Mouse (Mus musculus) cortical plate, adult 2 months (tissue): ENCODE measurements around the gene H1f0. TPM values are rescaled to one million over a fixed set of nuclear protein-coding genes. Genes with fewer than 3 reads are reported as not detected.
"Not testable (repeated sequence)": the region's sequence is repeated elsewhere in the genome, so short reads cannot be mapped to it uniquely, and the experiment has no call there.

Experiments
- H3K27ac ChIP-seq: fragments of 200-500 bp; 2 replicates; pipeline ENCODE4 v1.5.1; 2012; ENCODE audit warnings: low read length, control low read depth, inconsistent platforms; ENCODE audit not compliant: insufficient read depth
- H3K4me1 ChIP-seq: fragments of 200-500 bp; 2 replicates; pipeline ENCODE4 v1.6.1; 2011; ENCODE audit warnings: low read length; ENCODE audit not compliant: control insufficient read depth, insufficient read depth
- H3K4me3 ChIP-seq: fragments of 200-500 bp; 2 replicates; pipeline ENCODE4 v1.5.1; 2011; ENCODE audit warnings: mild to moderate bottlenecking, low read length, control low read depth; ENCODE audit not compliant: insufficient read depth
- CTCF ChIP-seq: fragments of 200-500 bp; IDR thresholded peaks from 2 replicates; pipeline ENCODE4 v1.5.1; 2011; ENCODE audit warnings: mild to moderate bottlenecking, control low read depth, low read length; ENCODE audit not compliant: insufficient read depth; ENCODE audit errors: extremely low read depth
- POLR2A ChIP-seq: fragments of 200-500 bp; IDR thresholded peaks from 2 replicates; pipeline ENCODE4 v1.6.1; 2011; ENCODE audit warnings: mild to moderate bottlenecking, low read length, control low read depth; ENCODE audit not compliant: insufficient read depth; ENCODE audit errors: extremely low read depth
- polyA plus RNA-seq: library from polyadenylated mRNA; depleted of rRNA; stranded (reverse); fragments of >200 nt; gene quantifications from 2 replicates; pipeline ENCODE4 v1.2.3, GENCODE M21; 2012

Gene H1f0
- polyA plus RNA-seq, 1 experiment, result 109 TPM

GRCm38 (mm10) chr15:79030551-79031435 lies 2.5 kb downstream of the H1f0 start:
- Histone ChIP-seq H3K4me3 (peak overlapping the region; percentile 56), H3K4me1 (peaks cover 7% of the 10 kb centered on the region; the same call in 1 of the 2 replicates), H3K27ac (no peak overlapping the region)
- TF ChIP-seq POLR2A, result peak; percentile 66; the same call in 1 of the 2 replicates
- TF ChIP-seq CTCF, result no peak

GRCm38 (mm10) chr15:79031908-79032307 lies 3.7 kb downstream of the H1f0 start:
- not testable (repeated sequence) for H3K4me3 ChIP-seq, H3K4me1 ChIP-seq, H3K27ac ChIP-seq

GRCm38 (mm10) chr15:79037913-79038328 lies 9.7 kb downstream of the H1f0 start:
- Histone ChIP-seq H3K4me1 (0 out of 2 replicates have a peak, but pooled peaks cover 2% of the 10 kb centered on the region), H3K27ac (no peak overlapping the region), H3K4me3 (no peak overlapping the region)
- peak; percentile 67 for TF ChIP-seq CTCF
- TF ChIP-seq POLR2A, result no peak

GRCm38 (mm10) chr15:79038331-79038730 lies 10.1 kb downstream of the H1f0 start:
- H3K4me1 ChIP-seq, result 0 out of 2 replicates have a peak, but pooled peaks cover 2% of the 10 kb centered on the region
- H3K4me3 ChIP-seq, result no peak overlapping the region
- TF ChIP-seq CTCF (no peak), POLR2A (no peak)
- no peak overlapping the region for H3K27ac ChIP-seq

GRCm38 (mm10) chr15:79038853-79039252 lies 10.6 kb downstream of the H1f0 start:
- TF ChIP-seq POLR2A (no peak), CTCF (peak; percentile 63)
- 0 out of 2 replicates have a peak, but pooled peaks cover 2% of the 10 kb centered on the region for H3K4me1 ChIP-seq
- no peak overlapping the region for H3K4me3 ChIP-seq
- H3K27ac ChIP-seq, result no peak overlapping the region

GRCm38 (mm10) chr15:79040501-79041416 lies 12.5 kb downstream of the H1f0 start:
- H3K4me3 ChIP-seq, result peak overlapping the region; percentile 4; the same call in 1 of the 2 replicates
- H3K4me1 ChIP-seq, result 0 out of 2 replicates have a peak, but pooled peaks cover 2% of the 10 kb centered on the region

GRCm38 (mm10) chr15:79041585-79041984 lies 13.3 kb downstream of the H1f0 start, which contains the start of gene Galr3:
Gene Galr3 (plus strand): TSS chr15:79041885.
- H3K27ac ChIP-seq, result no peak within 1 kb of the TSS
- H3K4me1 ChIP-seq, result 0 out of 2 replicates have a peak, but pooled peaks cover 2% of the 10 kb centered on the region
- H3K4me3 ChIP-seq, result peak within 1 kb of the TSS; percentile 54
- no peak for TF ChIP-seq POLR2A
- no peak for TF ChIP-seq CTCF

More at GRCm38 (mm10) chr15:79040501-79041416, 12.5 kb downstream of the H1f0 start:
- TF ChIP-seq POLR2A (no peak), CTCF (no peak)
- H3K27ac ChIP-seq, result no peak overlapping the region

- no peak for TF ChIP-seq POLR2A
- TF ChIP-seq CTCF, result no peak
- no peak overlapping the region for H3K27ac ChIP-seq
Measured at GRCm38 (mm10) chr15:79042721-79043491, 14.7 kb downstream of the H1f0 start.

More at GRCm38 (mm10) chr15:79042721-79043491, 14.7 kb downstream of the H1f0 start:
- Histone ChIP-seq H3K4me3 (peak overlapping the region; percentile 54), H3K4me1 (0 out of 2 replicates have a peak, but pooled peaks cover 2% of the 10 kb centered on the region)
